Mouse (Mus musculus) lung, postnatal 36 days (tissue): ENCODE data around the gene Arhgap29.

Source experiments
- DNase-seq: peaks from one replicate; pipeline ENCODE4 v3.0.0; 2022; ENCODE audit warnings: mixed read lengths

Arhgap29 gene

GRCm38 (mm10) chr3:121952041-121952591 lies at the start of gene Arhgap29:
Arhgap29 (plus strand) TSS chr3:121952541.
- no peak for DNase-seq

GRCm38 (mm10) chr3:121902729-121903128 lies 49.6 kb upstream of the Arhgap29 start:
- DNase-seq = no peak

- DNase-seq = no peak
These were observed 49.1 kb upstream of the Arhgap29 start for GRCm38 (mm10) chr3:121903286-121903685.

- no peak for DNase-seq
These were observed 48.6 kb upstream of the Arhgap29 start for GRCm38 (mm10) chr3:121903695-121904094.

- no peak for DNase-seq
These were observed 47.9 kb upstream of the Arhgap29 start for GRCm38 (mm10) chr3:121904476-121904875.

- DNase-seq = peak; percentile 43
These were observed 45.7 kb upstream of the Arhgap29 start for GRCm38 (mm10) chr3:121906623-121907022.

- no peak for DNase-seq
These were observed 43.2 kb upstream of the Arhgap29 start for GRCm38 (mm10) chr3:121909155-121909554.

GRCm38 (mm10) chr3:121913476-121913875 lies 38.9 kb upstream of the Arhgap29 start:
- no peak for DNase-seq

- DNase-seq = peak; percentile 90
These were observed 37.7 kb upstream of the Arhgap29 start for GRCm38 (mm10) chr3:121914459-121915185.

GRCm38 (mm10) chr3:121915191-121915590 lies 37.1 kb upstream of the Arhgap29 start:
- peak; percentile 86 for DNase-seq

GRCm38 (mm10) chr3:121916802-121917532 lies 35.4 kb upstream of the Arhgap29 start:
- no peak for DNase-seq

GRCm38 (mm10) chr3:121917658-121918057 lies 34.7 kb upstream of the Arhgap29 start:
- DNase-seq = no peak

- no peak for DNase-seq
These were observed 32.4 kb upstream of the Arhgap29 start for GRCm38 (mm10) chr3:121919961-121920360.

- DNase-seq = no peak
These were observed 31.6 kb upstream of the Arhgap29 start for GRCm38 (mm10) chr3:121920769-121921168.

GRCm38 (mm10) chr3:121924768-121925486 lies 27.4 kb upstream of the Arhgap29 start:
- DNase-seq = no peak

- DNase-seq = no peak
These were observed 24.7 kb upstream of the Arhgap29 start for GRCm38 (mm10) chr3:121927601-121928000.

GRCm38 (mm10) chr3:121932815-121933214 lies 19.5 kb upstream of the Arhgap29 start:
- no peak for DNase-seq

- peak; percentile 37 for DNase-seq
These were observed 16.1 kb upstream of the Arhgap29 start for GRCm38 (mm10) chr3:121936241-121936640.

GRCm38 (mm10) chr3:121937036-121937435 lies 15.3 kb upstream of the Arhgap29 start:
- DNase-seq = peak; percentile 30

GRCm38 (mm10) chr3:121939658-121940057 lies 12.7 kb upstream of the Arhgap29 start:
- DNase-seq = no peak

GRCm38 (mm10) chr3:121940094-121940889 lies 12.0 kb upstream of the Arhgap29 start:
- no peak for DNase-seq

GRCm38 (mm10) chr3:121941204-121941745 lies 11.1 kb upstream of the Arhgap29 start:
- no peak for DNase-seq
